Mouse (Mus musculus) splenic B cell, adult 2 months (primary cell): ENCODE data around the gene Gimap7.

Experiments
- DNase-seq: peaks from one replicate; pipeline ENCODE4 v3.0.0-alpha.2; 2011; ENCODE audit warnings: low read depth, low spot score
- H3K27me3 ChIP-seq: 2 replicates; pipeline ENCODE4 v1.6.1; 2012; ENCODE audit warnings: mild to moderate bottlenecking, low read length, moderate library complexity, mixed read lengths; ENCODE audit not compliant: control insufficient read depth, poor library complexity, insufficient read depth, severe bottlenecking
- H3K36me3 ChIP-seq: 2 replicates; pipeline ENCODE4 v1.6.1; 2012; ENCODE audit warnings: mild to moderate bottlenecking, low read length, moderate library complexity, mixed read lengths; ENCODE audit not compliant: control insufficient read depth, poor library complexity, insufficient read depth, severe bottlenecking

Gene Gimap7

DNA sequence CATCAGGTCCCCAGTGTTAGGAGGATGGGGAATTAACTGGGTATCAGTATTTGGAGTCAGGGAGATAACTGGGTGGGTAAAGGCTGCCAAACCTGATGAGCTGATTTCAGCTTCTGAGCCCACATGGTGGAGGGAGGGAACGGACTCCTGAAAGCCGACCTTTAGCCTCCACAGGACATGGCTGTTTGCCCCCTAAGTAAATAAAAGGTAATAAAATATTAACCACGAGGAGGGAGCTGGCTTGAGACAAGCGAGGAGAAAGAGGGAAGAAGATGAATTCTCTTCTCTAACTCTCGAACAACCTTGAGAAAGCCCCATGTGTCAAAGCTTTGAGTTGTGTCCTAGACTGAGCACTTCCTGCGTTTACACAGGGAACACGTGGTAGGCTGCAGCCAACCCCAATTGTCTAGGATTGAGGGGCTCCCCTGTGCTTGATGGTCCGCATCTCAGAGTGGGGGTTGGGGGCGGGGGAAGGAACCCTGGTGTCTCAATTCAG lies 23.3 kb downstream of the Gimap7 start:
- Histone ChIP-seq H3K36me3 (peaks cover 15% of the 10 kb centered on the region), H3K27me3 (no peaks in the 10 kb centered on the region)
- no peak for DNase-seq

DNA sequence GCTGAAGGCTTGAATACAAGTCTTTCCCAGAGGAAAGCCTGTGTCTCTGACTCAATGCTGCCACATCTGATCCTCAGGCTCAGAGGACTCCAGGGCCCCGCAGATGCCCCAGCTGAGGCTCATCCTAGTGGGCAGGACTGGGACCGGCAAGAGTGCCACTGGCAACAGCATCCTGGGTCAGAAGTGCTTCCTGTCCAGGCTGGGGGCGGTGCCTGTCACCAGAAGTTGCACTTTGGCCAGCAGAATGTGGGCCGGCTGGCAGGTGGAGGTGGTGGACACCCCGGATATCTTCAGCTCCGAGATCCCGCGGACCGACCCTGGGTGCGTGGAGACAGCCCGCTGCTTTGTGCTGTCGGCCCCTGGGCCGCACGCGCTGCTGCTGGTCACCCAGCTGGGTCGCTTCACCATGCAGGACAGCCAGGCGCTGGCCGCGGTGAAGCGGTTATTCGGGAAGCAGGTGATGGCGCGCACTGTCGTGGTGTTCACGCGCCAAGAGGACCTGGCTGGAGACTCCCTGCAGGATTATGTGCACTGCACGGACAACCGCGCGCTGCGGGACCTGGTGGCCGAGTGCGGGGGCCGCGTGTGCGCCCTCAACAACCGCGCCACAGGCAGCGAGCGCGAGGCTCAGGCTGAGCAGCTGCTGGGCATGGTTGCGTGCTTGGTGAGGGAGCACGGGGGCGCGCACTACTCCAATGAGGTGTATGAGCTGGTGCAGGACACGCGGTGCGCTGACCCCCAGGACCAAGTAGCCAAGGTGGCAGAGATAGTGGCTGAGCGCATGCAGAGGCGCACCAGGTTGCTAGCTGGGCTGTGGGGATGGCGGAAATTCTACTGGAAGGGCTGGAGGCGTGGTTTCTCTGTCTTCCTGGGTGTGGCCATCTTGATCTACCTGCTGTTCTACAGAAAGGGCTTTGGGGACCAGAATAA lies 24.3 kb downstream of the Gimap7 start:
- no peak for DNase-seq
- peaks cover 15% of the 10 kb centered on the region for H3K36me3 ChIP-seq
- H3K27me3 ChIP-seq = no peaks in the 10 kb centered on the region

GRCm38 (mm10) chr6:48745490-48745889 lies 27.1 kb downstream of the Gimap7 start:
- H3K36me3 ChIP-seq = peaks cover 17% of the 10 kb centered on the region
- no peaks in the 10 kb centered on the region for H3K27me3 ChIP-seq
- no peak for DNase-seq

GRCm38 (mm10) chr6:48745959-48746889 lies 27.8 kb downstream of the Gimap7 start, which contains the start of gene Gimap5:
Gimap5 (plus strand) TSS chr6:48746197.
- DNase-seq = peak; percentile 87
- Histone ChIP-seq H3K27me3 (no peaks in the 10 kb centered on the region), H3K36me3 (peaks cover 19% of the 10 kb centered on the region)

- peaks cover 13% of the 10 kb centered on the region for H3K36me3 ChIP-seq
- peak; percentile 79 for DNase-seq
- H3K27me3 ChIP-seq = no peaks in the 10 kb centered on the region
Measured at GRCm38 (mm10) chr6:48747091-48747966, 28.9 kb downstream of the Gimap7 start.

DNA sequence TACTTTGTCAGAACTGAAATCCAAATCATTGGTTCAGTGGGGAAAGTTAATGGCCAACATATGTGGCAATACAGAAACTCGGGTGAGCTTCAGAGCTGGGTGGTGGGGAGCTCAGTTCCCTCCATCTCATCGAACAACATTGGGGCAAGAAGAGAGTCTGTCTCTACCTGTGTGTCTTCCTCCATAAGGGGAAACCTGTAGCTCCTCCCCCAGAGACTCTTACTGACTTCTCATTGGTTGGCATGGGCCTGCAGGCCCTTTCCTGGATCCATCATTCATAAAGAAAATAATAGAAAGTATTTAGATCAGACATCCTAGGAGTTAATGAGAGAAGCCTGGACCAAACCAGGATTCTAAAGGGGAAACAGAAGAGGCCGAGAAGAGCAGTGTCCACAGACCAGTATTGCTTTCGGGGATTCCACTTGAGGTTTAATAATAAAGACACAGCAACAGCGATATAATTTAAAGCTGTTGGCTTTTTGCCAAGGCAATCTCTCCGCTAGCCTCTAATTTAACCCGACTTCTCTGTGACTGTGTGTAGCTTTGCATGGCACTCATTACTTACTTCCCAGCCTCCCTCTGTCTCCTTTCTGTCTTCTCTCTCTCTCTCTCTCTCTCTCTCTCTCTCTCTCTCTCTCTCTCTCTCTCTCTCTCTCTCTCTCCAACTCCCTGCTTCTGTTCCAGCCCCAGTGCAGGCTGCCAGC lies 45.3 kb downstream of the Gimap7 start:
- DNase-seq = no peak
- peaks cover 9% of the 10 kb centered on the region for H3K36me3 ChIP-seq

GRCm38 (mm10) chr6:48764496-48764895 lies 46.1 kb downstream of the Gimap7 start:
- peaks cover 9% of the 10 kb centered on the region for H3K36me3 ChIP-seq
- DNase-seq = no peak
- H3K27me3 ChIP-seq = no peaks in the 10 kb centered on the region

More for the DNA sequence above, 45.3 kb downstream of the Gimap7 start:
- H3K27me3 ChIP-seq = no peaks in the 10 kb centered on the region

- Histone ChIP-seq H3K36me3 (peaks cover 9% of the 10 kb centered on the region), H3K27me3 (no peaks in the 10 kb centered on the region)
- DNase-seq = peak; percentile 60
Measured at GRCm38 (mm10) chr6:48768178-48768869, 49.9 kb downstream of the Gimap7 start.

DNA sequence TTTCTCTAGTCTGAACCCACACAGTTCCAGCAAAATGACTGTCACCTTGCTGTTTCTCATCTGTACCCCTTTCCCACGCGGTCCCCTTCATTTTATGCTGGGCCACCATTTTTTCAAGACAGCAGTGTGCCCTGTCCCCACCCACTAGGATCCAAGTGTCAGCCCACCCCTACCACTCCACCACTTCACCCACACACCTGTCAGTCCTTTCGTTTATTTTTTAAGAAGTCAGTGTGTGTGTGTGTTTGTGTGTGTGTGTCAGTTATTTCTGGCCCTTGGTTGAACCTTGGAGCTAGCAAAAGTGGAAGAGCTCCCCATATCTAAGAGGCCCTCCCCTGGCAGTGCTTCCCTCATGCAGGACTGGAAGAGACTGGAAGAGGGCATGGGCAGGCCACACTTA lies 50.5 kb downstream of the Gimap7 start:
- Histone ChIP-seq H3K27me3 (no peaks in the 10 kb centered on the region), H3K36me3 (peaks cover 9% of the 10 kb centered on the region)
- no peak for DNase-seq

DNA sequence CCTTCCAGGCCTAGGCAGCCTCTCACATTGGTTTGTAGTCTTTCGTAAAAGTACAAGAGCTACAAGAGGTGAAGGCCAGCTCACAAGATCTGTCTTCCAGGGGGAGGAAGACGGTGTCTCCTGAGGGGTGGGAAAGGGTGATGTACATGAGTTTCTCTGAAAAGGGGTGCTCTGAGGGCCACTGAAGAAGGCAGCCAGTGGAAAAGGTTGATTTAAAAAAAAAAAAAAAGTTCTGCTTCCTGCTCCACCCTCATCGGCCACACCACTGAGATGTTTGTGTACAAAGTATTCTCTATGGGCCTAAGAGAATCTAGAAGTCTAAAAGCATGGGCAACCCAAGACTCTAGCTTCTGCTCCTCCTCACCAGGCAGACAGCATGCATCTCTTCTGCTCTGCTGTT lies 52.3 kb downstream of the Gimap7 start, which contains the start of gene Gimap3:
Gimap3 (minus strand) TSS at position 156 of the 400 bp plus-strand sequence.
- peaks cover 9% of the 10 kb centered on the region for H3K36me3 ChIP-seq
- DNase-seq = peak; percentile 55
- H3K27me3 ChIP-seq = no peaks in the 10 kb centered on the region

- no peaks in the 10 kb centered on the region for H3K27me3 ChIP-seq
- DNase-seq = peak; percentile 87
- peaks cover 3% of the 10 kb centered on the region; the same call in 1 of the 2 replicates for H3K36me3 ChIP-seq
Measured at GRCm38 (mm10) chr6:48772030-48772429, 53.6 kb downstream of the Gimap7 start.
